ENCODE assay signal across 8 mouse cellular contexts in genomic region chr1:182283231-182283630, GRCm38 (mm10). TPM values are rescaled to one million over a fixed set of nuclear protein-coding genes. Genes with fewer than 3 reads are reported as not detected.
DNase-seq lines count a peak whose midpoint lies in the region; ATAC-seq lines count a peak whose summit lies in the region.

No protein-coding gene starts in this region.

- H3K36me3 ChIP-seq in erythroblast, embryonic 14.5 days (ENCODE audit: control insufficient read depth): peaks cover 29% of the 10 kb centered on the region
- H3K36me3 ChIP-seq in heart, embryonic 11.5 days (ENCODE audit: control insufficient read depth, insufficient read depth, low read length): peaks cover 3% of the 10 kb centered on the region
- H3K36me3 ChIP-seq in liver, embryonic 13.5 days: peaks cover 16% of the 10 kb centered on the region
- H3K36me3 ChIP-seq in neural tube, embryonic 14.5 days (ENCODE audit: control insufficient read depth, insufficient read depth, low read length): no peaks in the 10 kb centered on the region

- no peak for ATAC-seq in erythroblast, adult 5-6 weeks (replicated peaks; ENCODE audit: low FRiP score, poor library complexity, severe bottlenecking)
- no peak for ATAC-seq in heart, embryonic 11.5 days (replicated peaks; ENCODE audit: insufficient number of reproducible peaks, low FRiP score, low TSS enrichment)
- ATAC-seq in liver, embryonic 13.5 days (ENCODE audit: low read depth): no peak
- ATAC-seq in neural tube, embryonic 14.5 days (ENCODE audit: low read depth): no peak

- H3K4me2 ChIP-seq in heart, embryonic 11.5 days: peak overlapping the region; percentile 95
- H3K4me2 ChIP-seq in liver, embryonic 13.5 days: peak overlapping the region; percentile 94
- H3K4me2 ChIP-seq in neural tube, embryonic 14.5 days (ENCODE audit: low read depth, low read length): peak overlapping the region; percentile 76

- 48% methylated on average over 7 of the region's 7 CpGs for WGBS in heart, embryonic 11.5 days (ENCODE audit: insufficient replicate concordance)
- WGBS in liver, embryonic 13.5 days (ENCODE audit: insufficient replicate concordance): 31% methylated on average over 7 of the region's 7 CpGs
- 57% methylated on average over 7 of the region's 7 CpGs for WGBS in neural tube, embryonic 14.5 days

- H3K27ac ChIP-seq in heart, embryonic 11.5 days (ENCODE audit: low read depth, low read length): no peak overlapping the region
- H3K27ac ChIP-seq in liver, embryonic 13.5 days: no peak overlapping the region
- no peak overlapping the region for H3K27ac ChIP-seq in neural tube, embryonic 14.5 days (ENCODE audit: low read depth, low read length)

- H3K9me3 ChIP-seq in erythroblast, embryonic 14.5 days (ENCODE audit: control insufficient read depth, low read length): no peaks in the 10 kb centered on the region
- H3K9me3 ChIP-seq in heart, embryonic 11.5 days (replicated peaks; ENCODE audit: control insufficient read depth, low read length): no peaks in the 10 kb centered on the region
- no peaks in the 10 kb centered on the region for H3K9me3 ChIP-seq in liver, embryonic 13.5 days (replicated peaks)
- no peaks in the 10 kb centered on the region for H3K9me3 ChIP-seq in neural tube, embryonic 14.5 days (ENCODE audit: control insufficient read depth, low read length)

- H3K4me3 ChIP-seq in erythroblast, embryonic 14.5 days (replicated peaks): peak overlapping the region; percentile 92
- H3K4me3 ChIP-seq in heart, embryonic 11.5 days (ENCODE audit: low read depth, low read length): peak overlapping the region; percentile 84
- peak overlapping the region; percentile 73 for H3K4me3 ChIP-seq in liver, embryonic 13.5 days (replicated peaks)
- no peak overlapping the region for H3K4me3 ChIP-seq in neural tube, embryonic 14.5 days (ENCODE audit: low read depth, low read length)

- DNase-seq in MN1 (ENCODE audit: low spot score): peak; percentile 35
- DNase-seq in liver, embryonic 13.5 days: no peak
- DNase-seq in right cerebral cortex, postnatal 36 days (ENCODE audit: low spot score in 2 of 2): no peak
- no peak for DNase-seq in right cerebral cortex, postnatal 14 days

- peaks cover 47% of the 10 kb centered on the region for H3K4me1 ChIP-seq in erythroblast, embryonic 14.5 days (ENCODE audit: control insufficient read depth)
- peaks cover 15% of the 10 kb centered on the region for H3K4me1 ChIP-seq in heart, embryonic 11.5 days (ENCODE audit: control insufficient read depth, insufficient read depth, low read length)
- H3K4me1 ChIP-seq in liver, embryonic 13.5 days (replicated peaks): peaks cover 40% of the 10 kb centered on the region
- peaks cover 19% of the 10 kb centered on the region for H3K4me1 ChIP-seq in neural tube, embryonic 14.5 days (ENCODE audit: control insufficient read depth, insufficient read depth, low read length)

- H3K9ac ChIP-seq in heart, embryonic 11.5 days (ENCODE audit: low read depth, low read length): no peak overlapping the region
- peak overlapping the region; percentile 55 for H3K9ac ChIP-seq in liver, embryonic 13.5 days
- H3K9ac ChIP-seq in neural tube, embryonic 14.5 days (replicated peaks; ENCODE audit: low read depth, low read length): no peak overlapping the region

- H3K27me3 ChIP-seq in erythroblast, embryonic 14.5 days (ENCODE audit: control insufficient read depth): no peaks in the 10 kb centered on the region
- no peaks in the 10 kb centered on the region for H3K27me3 ChIP-seq in heart, embryonic 11.5 days (ENCODE audit: control insufficient read depth, insufficient read depth, low read length)
- H3K27me3 ChIP-seq in liver, embryonic 13.5 days: no peaks in the 10 kb centered on the region
- no peaks in the 10 kb centered on the region for H3K27me3 ChIP-seq in neural tube, embryonic 14.5 days (ENCODE audit: control insufficient read depth, insufficient read depth, low read length)

RNA-seq across cellular contexts. Expression of gene Degs1, which starts 0.6 kb away (rescaled TPM):
- 2.5 and 4.8 TPM in 2 replicates for polyA plus RNA-seq in erythroblast, embryonic 14.5 days (2012)
- total RNA-seq in erythroblast, adult 5-6 weeks (2015; ENCODE audit: low replicate concordance): 59.4 and 77.8 TPM in 2 replicates
- total RNA-seq in erythroblast, adult 5-6 weeks (2017; ENCODE audit: low replicate concordance): 36.5 and 41.1 TPM in 2 replicates
- 157 and 171 TPM in 2 replicates for polyA plus RNA-seq in heart, embryonic 11.5 days (2014; fragmentation: Nextera tagmentation; extraction: Ambion mirVana)
- 87.5 and 102 TPM in 2 replicates for polyA plus RNA-seq in liver, embryonic 13.5 days (2015; fragmentation: Nextera tagmentation; extraction: Ambion mirVana)
- polyA plus RNA-seq in neural tube, embryonic 14.5 days (2014; fragmentation: Nextera tagmentation; extraction: Ambion mirVana): 96.7 and 101 TPM in 2 replicates

RNA-seq across cellular contexts. Expression of gene Fbxo28, which starts 58.2 kb away (rescaled TPM):
- polyA plus RNA-seq in erythroblast, embryonic 14.5 days (2012): 0.86 and 0.87 TPM in 2 replicates
- total RNA-seq in erythroblast, adult 5-6 weeks (2015; ENCODE audit: low replicate concordance): 4.4 and 6.3 TPM in 2 replicates
- total RNA-seq in erythroblast, adult 5-6 weeks (2017; ENCODE audit: low replicate concordance): 5.0 and 10.7 TPM in 2 replicates
- 16.0 and 18.3 TPM in 2 replicates for polyA plus RNA-seq in heart, embryonic 11.5 days (2014; fragmentation: Nextera tagmentation; extraction: Ambion mirVana)
- polyA plus RNA-seq in liver, embryonic 13.5 days (2015; fragmentation: Nextera tagmentation; extraction: Ambion mirVana): 6.9 and 8.5 TPM in 2 replicates
- polyA plus RNA-seq in neural tube, embryonic 14.5 days (2014; fragmentation: Nextera tagmentation; extraction: Ambion mirVana): 40.4 and 42.3 TPM in 2 replicates

Comparison
In these comparisons a context has a peak if more than half of its experiments do, and no peak if none do; other contexts are left out.
1. RNA of gene Degs1, which starts 0.6 kb away (polyA plus RNA-seq): 157 to 171 TPM in heart, embryonic 11.5 days, 96.7 to 101 TPM in neural tube, embryonic 14.5 days and 87.5 to 102 TPM in liver, embryonic 13.5 days; 2.5 to 4.8 TPM in erythroblast, embryonic 14.5 days; every median in the first group is over 10 times any median in the second.
2. Peak in every context shown above with its lines, with median percentiles within 50 percentile points of each other: H3K4me2 ChIP-seq.